Mouse (Mus musculus) MEL (cell line): Measurements from ENCODE around the gene Tgfbr3. TPM values are rescaled to one million over a fixed set of nuclear protein-coding genes. Genes with fewer than 3 reads are reported as not detected.
A peak's percentile ranks its signal among the peaks of the same experiment; 100 is the strongest.

ENCODE experiments used
- DNase-seq: peaks from one replicate; pipeline ENCODE4 v3.0.0; 2011; ENCODE audit warnings: low read depth, low spot score
- H3K27ac ChIP-seq: 2 replicates; pipeline ENCODE4 v1.5.1; 2012; ENCODE audit warnings: low read depth, mild to moderate bottlenecking, control low read depth, low read length, moderate library complexity; ENCODE audit not compliant: control insufficient read depth
- H3K27me3 ChIP-seq, 2 experiments: fragments of 150-350 bp in 1 of 2; sonication (generic) in 1 of 2; 2 replicates each; pipeline ENCODE4 v1.6.1; 2012; ENCODE audit warnings: low read length in 2 of 2, mild to moderate bottlenecking in 2 of 2, improper control_type of control experiment in 1 of 2, moderate library complexity in 1 of 2; ENCODE audit not compliant: insufficient read depth in 2 of 2, control insufficient read depth in 1 of 2
- H3K36me3 ChIP-seq, 2 experiments: 2 replicates each; pipeline ENCODE4 v1.6.1; 2012 to 2014; ENCODE audit warnings: low read length in 2 of 2, improper control_type of control experiment in 1 of 2, inconsistent platforms in 1 of 2, mild to moderate bottlenecking in 1 of 2; ENCODE audit not compliant: insufficient read depth in 2 of 2, control insufficient read depth in 1 of 2
- H3K4me1 ChIP-seq, 2 experiments: fragments of 150-350 bp in 1 of 2; sonication (generic) in 1 of 2; 2 replicates each; pipeline ENCODE4 v1.6.1; 2012; ENCODE audit warnings: low read length in 2 of 2, improper control_type of control experiment in 1 of 2, mild to moderate bottlenecking in 1 of 2; ENCODE audit not compliant: insufficient read depth in 2 of 2, control insufficient read depth in 1 of 2
- H3K4me3 ChIP-seq, 2 experiments: fragments of 150-350 bp in 1 of 2; sonication (generic) in 1 of 2; 2 replicates each; pipeline ENCODE4 v1.5.1; 2012; ENCODE audit warnings: low read depth in 2 of 2, low read length in 2 of 2, mild to moderate bottlenecking in 2 of 2, moderate library complexity in 2 of 2, control low read depth in 1 of 2, improper control_type of control experiment in 1 of 2; ENCODE audit not compliant: control insufficient read depth in 1 of 2, insufficient read depth in 1 of 2
- H3K79me2 ChIP-seq: 2 replicates; pipeline ENCODE4 v1.6.1; 2012; ENCODE audit warnings: mild to moderate bottlenecking, low read length, moderate library complexity; ENCODE audit not compliant: control insufficient read depth, poor library complexity, insufficient read depth
- H3K9ac ChIP-seq: 2 replicates; pipeline ENCODE4 v1.6.1; 2012; ENCODE audit warnings: low read depth, mild to moderate bottlenecking, control low read depth, low read length, moderate library complexity; ENCODE audit not compliant: control insufficient read depth, poor library complexity, severe bottlenecking
- H3K9me3 ChIP-seq: fragments of 150-350 bp; sonication (generic); replicated peaks from 2 replicates; pipeline ENCODE4 v1.6.1; 2012; ENCODE audit warnings: mild to moderate bottlenecking, low read length, improper control_type of control experiment, moderate library complexity; ENCODE audit not compliant: insufficient read depth
- CHD2 ChIP-seq: IDR thresholded peaks from 2 replicates; pipeline ENCODE4 v1.6.1; 2011; ENCODE audit warnings: low read length, improper control_type of control experiment
- CTCF ChIP-seq, 3 experiments: IDR thresholded peaks in 2 of 3; conservative IDR thresholded peaks in 1 of 3; 2 replicates each; pipeline ENCODE4 v1.5.1; 2011 to 2012; ENCODE audit warnings: low read length in 3 of 3, low read depth in 2 of 3, mild to moderate bottlenecking in 2 of 3, improper control_type of control experiment in 1 of 3, inconsistent platforms in 1 of 3, mixed read lengths in 1 of 3, moderate library complexity in 1 of 3; ENCODE audit not compliant: control insufficient read depth in 1 of 3, insufficient read depth in 1 of 3, poor library complexity in 1 of 3, severe bottlenecking in 1 of 3
- ELF1 ChIP-seq: IDR thresholded peaks from 2 replicates; pipeline ENCODE4 v1.6.1; 2014; ENCODE audit warnings: low read depth, mild to moderate bottlenecking, inconsistent platforms, low read length, improper control_type of control experiment, moderate library complexity
- EP300 ChIP-seq, 2 experiments: IDR thresholded peaks; 2 replicates each; pipeline ENCODE4 v1.6.1; 2011; ENCODE audit warnings: improper control_type of control experiment in 2 of 2, low read length in 2 of 2, low read depth in 1 of 2, mild to moderate bottlenecking in 1 of 2
- ETS1 ChIP-seq: IDR thresholded peaks from 2 replicates; pipeline ENCODE4 v1.6.1; 2012; ENCODE audit warnings: low read depth, mild to moderate bottlenecking, inconsistent platforms, low read length, improper control_type of control experiment, moderate library complexity
- GATA1 ChIP-seq: IDR thresholded peaks from 2 replicates; pipeline ENCODE4 v1.6.1; 2011; ENCODE audit warnings: low read depth, low read length, improper control_type of control experiment
- HCFC1 ChIP-seq: IDR thresholded peaks from 2 replicates; pipeline ENCODE4 v1.6.1; 2012; ENCODE audit warnings: low read depth, mild to moderate bottlenecking, inconsistent platforms, low read length, improper control_type of control experiment, moderate library complexity
- MAX ChIP-seq: IDR thresholded peaks from 2 replicates; pipeline ENCODE4 v1.6.1; 2011; ENCODE audit warnings: low read length, improper control_type of control experiment
- MEF2A ChIP-seq: IDR thresholded peaks from 2 replicates; pipeline ENCODE4 v1.6.1; 2014; ENCODE audit warnings: low read depth, mild to moderate bottlenecking, inconsistent platforms, low read length, improper control_type of control experiment; ENCODE audit not compliant: poor library complexity, insufficient replicate concordance, severe bottlenecking; ENCODE audit errors: extremely low read depth
- MYC ChIP-seq: IDR thresholded peaks from 2 replicates; pipeline ENCODE4 v1.6.1; 2011; ENCODE audit warnings: low read depth, mild to moderate bottlenecking, low read length, improper control_type of control experiment, moderate library complexity
- NELFE ChIP-seq: IDR thresholded peaks from 2 replicates; pipeline ENCODE4 v1.6.1; 2011; ENCODE audit warnings: low read depth, low read length, improper control_type of control experiment
- NRF1 ChIP-seq: IDR thresholded peaks from 2 replicates; pipeline ENCODE4 v1.6.1; 2014; ENCODE audit warnings: low read depth, mild to moderate bottlenecking, inconsistent platforms, low read length, improper control_type of control experiment, moderate library complexity; ENCODE audit not compliant: poor library complexity, insufficient read depth, severe bottlenecking
- POLR2A ChIP-seq, 2 experiments: IDR thresholded peaks; 2 replicates each; pipeline ENCODE4 v1.6.1; 2011 to 2012; ENCODE audit warnings: low read length in 2 of 2, mild to moderate bottlenecking in 2 of 2, control low read depth in 1 of 2, improper control_type of control experiment in 1 of 2, low read depth in 1 of 2, moderate library complexity in 1 of 2; ENCODE audit not compliant: control insufficient read depth in 1 of 2, insufficient read depth in 1 of 2, poor library complexity in 1 of 2
- POLR2AphosphoS5 ChIP-seq: IDR thresholded peaks from 2 replicates; pipeline ENCODE4 v1.6.1; 2012; ENCODE audit warnings: low read depth, borderline replicate concordance, mild to moderate bottlenecking, inconsistent platforms, low read length, moderate library complexity, mixed read lengths
- RCOR1 ChIP-seq: IDR thresholded peaks from 2 replicates; pipeline ENCODE4 v1.6.1; 2012; ENCODE audit warnings: low read depth, mild to moderate bottlenecking, inconsistent platforms, low read length, improper control_type of control experiment
- SIN3A ChIP-seq: IDR thresholded peaks from 2 replicates; pipeline ENCODE4 v1.6.1; 2012; ENCODE audit warnings: low read length, improper control_type of control experiment, inconsistent platforms
- SMC3 ChIP-seq: IDR thresholded peaks from 2 replicates; pipeline ENCODE4 v1.6.1; 2011; ENCODE audit warnings: low read depth, low read length, improper control_type of control experiment
- TAL1 ChIP-seq: IDR thresholded peaks from 2 replicates; pipeline ENCODE4 v1.6.1; 2012; ENCODE audit warnings: mild to moderate bottlenecking, inconsistent platforms, low read length, moderate library complexity, mixed read lengths
- TCF12 ChIP-seq: IDR thresholded peaks from 2 replicates; pipeline ENCODE4 v1.6.1; 2014; ENCODE audit warnings: low read depth, mild to moderate bottlenecking, inconsistent platforms, low read length, improper control_type of control experiment, moderate library complexity
- USF2 ChIP-seq, 2 experiments: IDR thresholded peaks; 2 replicates each; pipeline ENCODE4 v1.6.1; 2011 to 2012; ENCODE audit warnings: improper control_type of control experiment in 2 of 2, low read length in 2 of 2, borderline replicate concordance in 1 of 2, inconsistent platforms in 1 of 2, low read depth in 1 of 2, mild to moderate bottlenecking in 1 of 2; ENCODE audit not compliant: insufficient read depth in 1 of 2
- ZNF384 ChIP-seq: IDR thresholded peaks from 2 replicates; pipeline ENCODE4 v1.6.1; 2012; ENCODE audit warnings: low read depth, mild to moderate bottlenecking, inconsistent platforms, low read length, improper control_type of control experiment
- polyA plus RNA-seq, 2 experiments: library from polyadenylated mRNA; stranded (reverse) in 1 of 2; unstranded in 1 of 2; fragments of >175 nt in 1 of 2; fragments of >200 nt in 1 of 2; gene quantifications; 2 replicates each; pipeline versions ENCODE4 v1.2.1 to v1.2.4; 2012; ENCODE audit warnings: low replicate concordance in 2 of 2, low read depth in 1 of 2; ENCODE audit not compliant: insufficient read length in 2 of 2, insufficient read depth in 1 of 2, missing spikeins in 1 of 2
- total RNA-seq: library from RNA; depleted of rRNA; stranded (reverse); fragments of 300-350 nt; gene quantifications from 2 replicates; pipeline ENCODE4 v1.2.3, GENCODE M21; 2012

Tgfbr3 gene
- total and polyA plus RNA-seq, 3 experiments, result 3.0 to 5.9 TPM; not detected in 1

GRCm38 (mm10) chr5:107084431-107084830, 205.0 kb downstream of the Tgfbr3 start (continued):
- TF ChIP-seq MAX (no peak), MEF2A (no peak), USF2 (IDR thresholded peaks at IDR 0.05; ENCODE audit: borderline replicate concordance in 1 of 2, insufficient read depth in 1 of 2, low read depth in 1 of 2, low read length in 2 of 2) (no peak), EP300 (IDR thresholded peaks at IDR 0.05; ENCODE audit: low read depth in 1 of 2, low read length in 2 of 2) (peak; percentile 45 to 48; a peak in 2 of 4 replicates)

- H3K4me3 ChIP-seq, result no peak overlapping the region
- no peaks in the 10 kb centered on the region for H3K9me3 ChIP-seq
- H3K9ac ChIP-seq, result no peak overlapping the region
- TF ChIP-seq RCOR1 (no peak), TCF12 (no peak), NRF1 (no peak), ETS1 (no peak), SMC3 (no peak), MAX (no peak), ELF1 (no peak), HCFC1 (no peak), TAL1 (no peak), SIN3A (no peak), CTCF (IDR thresholded peaks at IDR 0.05 in 2 of 3, conservative IDR thresholded peaks at IDR 0.05 in 1 of 3; ENCODE audit: control insufficient read depth in 1 of 3, insufficient read depth in 1 of 3, low read depth in 2 of 3, low read length in 3 of 3, poor library complexity in 1 of 3, severe bottlenecking in 1 of 3) (no peak), USF2 (IDR thresholded peaks at IDR 0.05; ENCODE audit: borderline replicate concordance in 1 of 2, insufficient read depth in 1 of 2, low read depth in 1 of 2, low read length in 2 of 2) (no peak), POLR2AphosphoS5 (no peak), ZNF384 (no peak), GATA1 (no peak), CHD2 (no peak), MYC (no peak), NELFE (no peak), POLR2A (IDR thresholded peaks at IDR 0.05; ENCODE audit: control insufficient read depth in 1 of 2, insufficient read depth in 1 of 2, low read depth in 1 of 2, low read length in 2 of 2, poor library complexity in 1 of 2) (no peak)
- DNase-seq, result no peak
- H3K4me1 ChIP-seq, result peaks cover 0 to 7% of the 10 kb centered on the region in 2 experiments; a peak in 2 of 4 replicates
- H3K79me2 ChIP-seq, result no peaks in the 10 kb centered on the region
- H3K27me3 ChIP-seq, result no peaks in the 10 kb centered on the region; a peak in 1 of 4 replicates
- H3K36me3 ChIP-seq, result no peaks in the 10 kb centered on the region
- no peak overlapping the region for H3K27ac ChIP-seq
These were observed 207.4 kb downstream of the Tgfbr3 start for GRCm38 (mm10) chr5:107082011-107082410.
